Mouse (Mus musculus) adrenal gland (tissue): ENCODE measurements around the gene Tnfrsf9.

ENCODE experiments used
- intact Hi-C: fragments of 180-260 bp; cut with DNase I; formaldehyde crosslinking; loops from one replicate; pipeline ENCODE4 v1.15.1; 2025

The Tnfrsf9 gene

GRCm38 (mm10) chr4:150978156-150978910, 64.0 kb downstream of the Tnfrsf9 start:
- intact Hi-C loops: no loop called here

DNA sequence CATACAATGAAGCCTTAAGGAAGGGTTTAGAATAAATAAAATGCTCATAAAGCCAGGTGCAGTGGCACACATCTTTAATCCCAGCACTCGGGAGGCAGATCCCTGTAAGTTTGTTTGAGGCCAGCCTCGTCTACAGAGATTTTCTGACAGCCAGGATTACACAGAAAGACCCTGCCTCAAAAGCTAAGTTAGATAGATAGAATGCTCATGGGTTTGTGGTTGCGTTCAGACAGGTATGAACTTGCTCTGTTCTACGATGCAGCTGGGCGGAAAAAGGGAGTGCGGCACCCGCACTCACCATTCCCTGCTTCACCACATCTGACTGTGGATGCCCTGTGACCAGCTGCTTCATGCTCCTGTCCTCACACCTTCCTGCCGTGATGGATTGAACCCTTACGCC, 65.1 kb downstream of the Tnfrsf9 start:
- intact Hi-C loops: no loop called here

GRCm38 (mm10) chr4:150980153-150980552, 65.8 kb downstream of the Tnfrsf9 start:
- intact Hi-C loops: no loop called here

GRCm38 (mm10) chr4:150990148-150990547, 75.8 kb downstream of the Tnfrsf9 start:
- intact Hi-C loops: no loop called here
